Mouse (Mus musculus) forebrain, embryonic 14.5 days (tissue): Measurements from ENCODE around the gene Pak4. TPM values are rescaled to one million over a fixed set of nuclear protein-coding genes. Genes with fewer than 3 reads are reported as not detected.

Source experiments
- ATAC-seq: fragments of 200-750 bp; cut with Nextera tagmentation; 2 replicates; pipeline ENCODE4 v1.8.0; 2017; ENCODE audit warnings: mild to moderate bottlenecking, moderate library complexity
- DNase-seq: peaks from one replicate; pipeline ENCODE4 v3.0.0-alpha.2; 2015; ENCODE audit warnings: low spot score
- H3K27ac ChIP-seq: fragments of 300-500 bp; sonication (generic); 2 replicates; pipeline ENCODE4 v1.5.1; 2014; ENCODE audit warnings: low read depth, mild to moderate bottlenecking, control low read depth, low read length, moderate library complexity
- H3K27me3 ChIP-seq: fragments of 300-500 bp; sonication (generic); replicated peaks from 2 replicates; pipeline ENCODE4 v1.6.1; 2014; ENCODE audit warnings: low read length, control low read depth, mixed read lengths; ENCODE audit not compliant: control insufficient read depth, insufficient read depth
- H3K36me3 ChIP-seq: fragments of 300-500 bp; sonication (generic); 2 replicates; pipeline ENCODE4 v1.6.1; 2014; ENCODE audit warnings: low read length, control low read depth; ENCODE audit not compliant: control insufficient read depth, insufficient read depth
- H3K4me1 ChIP-seq: fragments of 300-500 bp; sonication (generic); 2 replicates; pipeline ENCODE4 v1.6.1; 2014; ENCODE audit warnings: antibody characterized with exemption, low read length, control low read depth; ENCODE audit not compliant: control insufficient read depth, insufficient read depth
- H3K4me2 ChIP-seq: fragments of 300-500 bp; sonication (generic); 2 replicates; pipeline ENCODE4 v1.6.1; 2014; ENCODE audit warnings: mild to moderate bottlenecking, control low read depth, low read length
- H3K4me3 ChIP-seq: fragments of 300-500 bp; sonication (generic); 2 replicates; pipeline ENCODE4 v1.5.1; 2014; ENCODE audit warnings: low read depth, low read length, control low read depth
- H3K9ac ChIP-seq: fragments of 300-500 bp; sonication (generic); 2 replicates; pipeline ENCODE4 v1.6.1; 2014; ENCODE audit warnings: mild to moderate bottlenecking, low read length, control low read depth, moderate library complexity
- H3K9me3 ChIP-seq: fragments of 300-500 bp; sonication (generic); replicated peaks from 2 replicates; pipeline ENCODE4 v1.6.1; 2016; ENCODE audit warnings: low read length, control low read depth, mixed read lengths; ENCODE audit not compliant: control insufficient read depth
- WGBS: fragments of 180-500 bp; shearing (Covaris S2); extraction: QIAGEN DNeasy Blood & Tissue Kit; methylation state at CpG from one replicate; pipeline ENCODE4 v1.1.7; 2014; 5-methylcytosine and 5-hydroxymethylcytosine counted together
- polyA plus RNA-seq: library from polyadenylated mRNA; unstranded; fragments of >200 nt; fragmentation: Nextera tagmentation; extraction: Ambion mirVana; gene quantifications from 2 replicates; pipeline ENCODE4 v1.2.1, GENCODE M21; 2014

Pak4 gene
- 12.6 and 16.0 TPM in 2 replicates for polyA plus RNA-seq

GRCm38 (mm10) chr7:28597642-28598446 is at the start of gene Pak4, which contains the start of gene Samd4b:
Pak4 (minus strand) TSS chr7:28598185.
Samd4b (minus strand) TSS chr7:28598144.
- peak within 1 kb of the TSS; percentile 86 for H3K27ac ChIP-seq
- H3K4me3 ChIP-seq: peak within 1 kb of the TSS; percentile 57
- WGBS: under 1% methylated on average over 66 of the region's 66 CpGs
- peak within 1 kb of the TSS; percentile 71 for H3K9ac ChIP-seq
- H3K27me3 ChIP-seq: no peaks in the 10 kb centered on the region
- no peaks in the 10 kb centered on the region for H3K36me3 ChIP-seq
- peaks cover 16% of the 10 kb centered on the region for H3K4me1 ChIP-seq
- H3K4me2 ChIP-seq: peak within 1 kb of the TSS; percentile 76
- no peaks in the 10 kb centered on the region for H3K9me3 ChIP-seq
- peak; percentile 96 for ATAC-seq
- peak; percentile 99 for DNase-seq

GRCm38 (mm10) chr7:28647016-28647415 is 49.0 kb upstream of the Pak4 start:
- ATAC-seq (no peak), DNase-seq (no peak)
- Histone ChIP-seq H3K9ac (no peak overlapping the region), H3K4me1 (no peaks in the 10 kb centered on the region), H3K4me2 (no peak overlapping the region), H3K36me3 (no peaks in the 10 kb centered on the region), H3K27me3 (no peaks in the 10 kb centered on the region), H3K27ac (no peak overlapping the region), H3K9me3 (no peaks in the 10 kb centered on the region), H3K4me3 (no peak overlapping the region)
- WGBS: 50% methylated on average over 7 of the region's 7 CpGs

- Histone ChIP-seq H3K4me3 (no peak overlapping the region), H3K27me3 (no peaks in the 10 kb centered on the region), H3K27ac (no peak overlapping the region), H3K4me1 (no peaks in the 10 kb centered on the region), H3K9me3 (no peaks in the 10 kb centered on the region), H3K36me3 (no peaks in the 10 kb centered on the region), H3K4me2 (no peak overlapping the region), H3K9ac (no peak overlapping the region)
- DNase-seq (no peak), ATAC-seq (no peak)
- 86% methylated on average over 2 of the region's 2 CpGs for WGBS
Observed at GRCm38 (mm10) chr7:28645947-28646475, 48.0 kb upstream of the Pak4 start.

GRCm38 (mm10) chr7:28645366-28645765 is 47.4 kb upstream of the Pak4 start:
- Histone ChIP-seq H3K4me2 (no peak overlapping the region), H3K4me1 (no peaks in the 10 kb centered on the region), H3K36me3 (no peaks in the 10 kb centered on the region), H3K27ac (no peak overlapping the region), H3K4me3 (no peak overlapping the region), H3K9me3 (no peaks in the 10 kb centered on the region), H3K9ac (no peak overlapping the region), H3K27me3 (no peaks in the 10 kb centered on the region)
- ATAC-seq: no peak
- WGBS: 13% methylated on average over 6 of the region's 6 CpGs
- DNase-seq: no peak

GRCm38 (mm10) chr7:28641546-28641945 is 43.6 kb upstream of the Pak4 start:
- DNase-seq (no peak), ATAC-seq (no peak)
- Histone ChIP-seq H3K4me3 (no peak overlapping the region), H3K4me1 (no peaks in the 10 kb centered on the region), H3K27me3 (no peaks in the 10 kb centered on the region), H3K9ac (no peak overlapping the region), H3K4me2 (no peak overlapping the region), H3K9me3 (no peaks in the 10 kb centered on the region), H3K36me3 (no peaks in the 10 kb centered on the region), H3K27ac (no peak overlapping the region)
- 89% methylated on average over 8 of the region's 8 CpGs for WGBS

- WGBS: 23% methylated on average over 8 of the region's 8 CpGs
- Histone ChIP-seq H3K4me3 (no peak overlapping the region), H3K9ac (no peak overlapping the region), H3K36me3 (no peaks in the 10 kb centered on the region), H3K4me2 (no peak overlapping the region), H3K4me1 (no peaks in the 10 kb centered on the region), H3K9me3 (no peaks in the 10 kb centered on the region), H3K27me3 (no peaks in the 10 kb centered on the region), H3K27ac (no peak overlapping the region)
- ATAC-seq (no peak), DNase-seq (no peak)
Observed at GRCm38 (mm10) chr7:28637511-28637910, 39.5 kb upstream of the Pak4 start.

GRCm38 (mm10) chr7:28634128-28634527 is 36.1 kb upstream of the Pak4 start:
- ATAC-seq (no peak), DNase-seq (no peak)
- Histone ChIP-seq H3K27ac (no peak overlapping the region), H3K9me3 (no peaks in the 10 kb centered on the region), H3K36me3 (no peaks in the 10 kb centered on the region), H3K4me2 (no peak overlapping the region), H3K4me3 (no peak overlapping the region), H3K4me1 (no peaks in the 10 kb centered on the region), H3K27me3 (peaks cover 25% of the 10 kb centered on the region), H3K9ac (no peak overlapping the region)
- 67% methylated on average over 4 of the region's 4 CpGs for WGBS

- DNase-seq (no peak), ATAC-seq (no peak)
- Histone ChIP-seq H3K27ac (no peak within 1 kb of the TSS), H3K36me3 (no peaks in the 10 kb centered on the region), H3K4me1 (no peaks in the 10 kb centered on the region), H3K4me3 (peak within 1 kb of the TSS; percentile 12), H3K9me3 (no peaks in the 10 kb centered on the region), H3K27me3 (peaks cover 30% of the 10 kb centered on the region), H3K4me2 (peak within 1 kb of the TSS; percentile 34), H3K9ac (0 out of 2 replicates have a peak within 1 kb of the TSS, but pooled peaks have one; percentile 35)
- 36% methylated on average over 10 of the region's 10 CpGs for WGBS
Observed at GRCm38 (mm10) chr7:28631073-28631472, 33.1 kb upstream of the Pak4 start, which contains the start of gene Acp7. Acp7 (minus strand) TSS chr7:28631332.

- H3K9ac ChIP-seq: no peak overlapping the region
- DNase-seq: no peak
- no peak overlapping the region for H3K4me3 ChIP-seq
- no peaks in the 10 kb centered on the region for H3K36me3 ChIP-seq
- no peaks in the 10 kb centered on the region for H3K4me1 ChIP-seq
- peaks cover 12% of the 10 kb centered on the region; the same call in 1 of the 2 replicates for H3K27me3 ChIP-seq
- no peak for ATAC-seq
- no peak overlapping the region for H3K27ac ChIP-seq
- 88% methylated on average over 5 of the region's 5 CpGs for WGBS
- H3K4me2 ChIP-seq: no peak overlapping the region
- H3K9me3 ChIP-seq: no peaks in the 10 kb centered on the region
Observed at GRCm38 (mm10) chr7:28624791-28625190, 26.8 kb upstream of the Pak4 start.
